Mouse (Mus musculus): ENCODE data around the gene Exoc7.
"Not testable (repeated sequence)": the region's sequence is repeated elsewhere in the genome, so short reads cannot be mapped to it uniquely, and the experiment has no call there.

Gene Exoc7

GRCm38 (mm10) chr11:116277184-116277583 lies 29.8 kb downstream of the Exoc7 start:
- not testable (repeated sequence) for DNase-seq (ENCODE audit: low spot score)

DNA sequence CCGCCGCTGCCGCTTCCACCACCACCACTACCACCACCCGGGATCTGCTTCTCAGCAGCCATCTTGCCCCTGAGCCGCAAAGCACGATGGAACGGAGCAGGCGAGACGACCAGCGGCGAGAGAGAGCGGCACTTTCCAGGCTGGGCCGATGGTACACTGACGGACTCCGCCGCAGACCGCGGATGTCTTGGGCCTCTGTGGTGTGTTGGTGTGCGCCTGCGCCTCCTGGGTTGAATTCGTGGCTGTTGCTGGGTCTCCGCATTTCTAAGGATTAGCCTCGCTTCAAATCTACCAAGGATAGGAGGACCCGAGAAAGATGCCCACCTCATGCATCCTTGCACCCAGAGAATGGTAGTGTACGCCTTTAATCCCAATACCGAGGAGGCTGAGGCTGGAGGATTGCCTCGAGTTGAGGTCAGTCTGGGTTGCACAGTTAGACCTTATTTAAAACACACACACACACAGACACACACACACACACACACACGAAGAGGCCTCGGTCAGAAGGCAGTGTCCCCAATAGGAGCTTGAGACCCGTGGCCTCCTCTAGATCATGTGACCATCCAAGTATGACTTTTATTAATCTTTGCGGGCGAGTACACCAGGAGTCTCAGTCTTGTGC lies 32.9 kb downstream of the Exoc7 start, which contains the start of gene Srp68:
Gene Srp68 (minus strand): TSS at position 173 of the 622 bp plus-strand sequence.
- peak; percentile 94 for DNase-seq (ENCODE audit: low spot score)

DNA sequence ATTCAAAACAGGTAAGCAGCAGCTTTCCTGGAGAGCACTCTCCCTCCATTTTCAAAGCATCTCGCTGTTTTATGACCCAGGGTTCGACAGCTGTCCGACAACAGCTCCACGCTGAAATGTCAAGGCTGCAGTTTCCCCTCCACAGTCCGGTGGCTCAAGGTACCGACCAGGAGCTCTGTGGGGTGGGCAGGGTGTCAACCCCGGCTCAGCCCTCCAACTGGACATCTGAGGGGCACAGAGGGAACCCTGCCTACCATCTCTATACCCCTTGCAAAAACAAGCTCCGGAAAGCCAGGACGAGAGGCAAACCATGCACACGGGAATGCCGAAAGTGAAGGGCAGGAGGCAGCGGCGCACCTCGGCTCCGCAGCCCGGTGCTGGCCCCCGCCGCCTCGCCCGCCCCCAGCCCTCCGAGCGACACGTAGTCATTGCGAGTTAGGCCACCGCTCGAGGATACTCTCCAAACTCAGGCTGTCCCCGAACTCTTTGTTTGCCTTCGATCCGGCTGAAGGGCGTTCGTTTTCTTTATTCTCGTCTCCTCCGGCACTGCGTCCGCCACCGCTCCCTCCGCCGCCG lies 33.5 kb downstream of the Exoc7 start:
- no peak for DNase-seq (ENCODE audit: low spot score)

- no peak for DNase-seq (ENCODE audit: low spot score)
These were observed 34.2 kb downstream of the Exoc7 start for GRCm38 (mm10) chr11:116272589-116273468.

DNA sequence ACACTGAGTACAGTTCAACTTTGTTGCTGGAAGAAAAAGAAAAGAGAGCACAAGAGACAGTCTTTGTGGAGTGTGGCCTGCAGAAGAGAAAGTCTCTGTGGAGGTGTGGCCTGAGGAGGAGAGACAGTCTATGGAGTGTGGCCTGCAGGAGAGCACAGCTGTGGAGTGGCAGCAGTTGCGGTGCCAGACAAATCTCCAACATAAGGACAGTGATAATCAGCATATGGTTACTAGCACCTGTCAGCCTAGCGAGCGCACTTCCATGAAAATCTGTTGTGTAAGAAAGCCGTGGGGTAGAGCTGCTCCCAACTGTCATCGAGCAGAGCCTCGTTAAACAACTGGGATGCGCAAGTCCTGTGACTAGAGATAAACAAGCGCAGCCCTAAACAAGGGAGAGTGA lies 37.5 kb downstream of the Exoc7 start:
- no peak for DNase-seq (ENCODE audit: low spot score)

DNA sequence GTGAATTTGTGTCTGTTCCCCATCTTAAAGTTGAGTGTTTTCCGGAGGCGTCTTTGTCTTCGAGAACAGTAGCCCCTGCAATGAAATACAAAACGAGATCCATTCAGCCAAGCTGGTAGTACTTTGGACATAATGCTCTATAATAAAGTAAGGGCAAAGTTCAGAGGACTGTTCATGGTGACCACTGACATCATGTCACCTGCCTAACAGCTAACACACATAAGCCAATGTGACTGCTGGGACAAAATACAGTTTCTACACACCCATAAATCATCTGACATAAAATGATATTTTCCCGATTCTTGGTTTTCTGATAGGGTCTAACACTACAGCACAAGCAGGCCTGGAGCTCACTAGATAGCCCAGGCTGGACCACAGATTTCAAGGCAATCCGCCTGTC lies 38.7 kb downstream of the Exoc7 start:
- DNase-seq (ENCODE audit: low spot score): no peak

- DNase-seq (ENCODE audit: low spot score): no peak
These were observed 39.4 kb downstream of the Exoc7 start for GRCm38 (mm10) chr11:116267637-116268036.

GRCm38 (mm10) chr11:116265850-116266249 lies 41.2 kb downstream of the Exoc7 start:
- DNase-seq (ENCODE audit: low spot score): no peak

- no peak for DNase-seq (ENCODE audit: low spot score)
These were observed 41.7 kb downstream of the Exoc7 start for GRCm38 (mm10) chr11:116265352-116265751.

- DNase-seq (ENCODE audit: low spot score): no peak
These were observed 46.8 kb downstream of the Exoc7 start for GRCm38 (mm10) chr11:116260259-116260658.

- DNase-seq (ENCODE audit: low spot score): no peak
These were observed 47.6 kb downstream of the Exoc7 start for GRCm38 (mm10) chr11:116259461-116259860.

- DNase-seq (ENCODE audit: low spot score): no peak
These were observed 50.9 kb downstream of the Exoc7 start for GRCm38 (mm10) chr11:116255982-116256675.

- DNase-seq (ENCODE audit: low spot score): no peak
These were observed 51.7 kb downstream of the Exoc7 start for GRCm38 (mm10) chr11:116255090-116255981.

- no peak for DNase-seq (ENCODE audit: low spot score)
These were observed 52.4 kb downstream of the Exoc7 start for GRCm38 (mm10) chr11:116254627-116255026.

GRCm38 (mm10) chr11:116253076-116253600 lies 53.9 kb downstream of the Exoc7 start:
- no peak for DNase-seq (ENCODE audit: low spot score)

DNA sequence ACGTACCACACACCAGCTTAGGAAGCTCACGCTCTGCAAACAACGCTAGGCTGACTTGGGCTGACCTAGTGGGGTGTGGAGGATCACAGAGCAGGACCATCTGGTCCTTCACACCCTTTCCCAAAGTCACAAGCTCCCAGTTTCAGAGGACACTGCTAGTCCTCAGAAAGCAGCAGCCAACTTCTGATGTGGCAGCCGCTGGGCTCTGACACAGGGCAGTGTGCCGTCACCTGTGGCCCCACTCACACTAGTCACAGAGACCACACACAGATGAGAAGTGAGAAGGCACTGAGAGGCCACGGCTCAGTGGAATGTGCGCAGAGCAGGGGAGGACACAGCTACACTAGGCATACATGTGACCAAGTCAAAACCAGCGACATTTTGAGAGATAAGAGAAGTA lies 56.1 kb downstream of the Exoc7 start:
- no peak for DNase-seq (ENCODE audit: low spot score)

DNA sequence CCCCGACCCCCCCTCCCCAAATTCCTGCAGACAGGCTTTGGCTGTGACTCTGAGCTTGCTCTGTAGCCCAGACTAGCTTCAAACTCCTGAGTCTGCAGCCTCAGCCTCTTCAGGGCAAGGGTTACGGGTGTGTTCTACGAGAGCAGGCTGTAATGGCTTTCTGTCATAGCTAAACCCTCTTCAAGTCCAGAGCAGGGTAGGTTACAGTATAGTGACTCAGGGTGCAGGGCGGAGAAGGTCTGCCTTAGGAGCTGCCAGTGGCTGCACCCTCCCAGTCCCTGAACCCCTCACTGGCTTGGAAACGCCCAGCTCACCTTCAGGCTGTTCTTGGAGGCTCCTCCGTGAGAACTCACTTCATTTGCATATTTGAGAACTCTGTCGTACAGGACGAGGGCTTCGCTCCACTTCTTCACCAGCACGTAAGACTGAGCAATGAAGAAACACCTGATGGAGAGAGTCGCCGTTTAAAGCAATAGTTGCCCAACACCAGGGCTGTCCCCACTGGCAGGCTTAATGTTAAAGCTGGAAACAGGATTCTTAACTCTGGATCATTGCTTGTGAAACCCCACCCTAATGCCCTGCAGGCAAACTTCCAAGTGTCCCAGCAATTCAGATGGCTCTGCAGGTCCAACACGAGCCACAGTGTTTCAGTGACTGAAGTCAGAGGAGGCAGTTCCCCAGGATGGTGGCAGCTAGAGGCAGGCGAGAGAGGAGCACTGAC lies 59.4 kb downstream of the Exoc7 start:
- DNase-seq (ENCODE audit: low spot score): no peak

DNA sequence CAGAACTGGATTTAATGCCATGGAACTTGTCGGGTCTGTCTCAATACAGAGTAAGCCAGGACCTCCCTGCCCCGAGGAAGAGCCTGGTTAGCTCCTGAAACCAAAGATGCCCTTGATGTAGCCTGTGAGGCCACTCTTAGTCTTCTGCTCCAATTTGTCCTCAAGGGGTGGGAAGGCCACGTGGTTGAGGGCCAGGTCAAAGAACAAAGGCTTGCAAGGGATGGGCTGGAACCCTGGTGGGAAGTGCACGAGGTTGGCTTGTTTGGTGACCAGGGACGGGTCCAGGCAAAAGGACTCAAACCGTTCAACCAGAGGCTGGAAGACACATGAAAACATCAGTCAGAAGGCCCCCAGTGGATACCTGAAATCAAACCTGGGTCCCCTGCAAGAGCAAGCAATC lies 61.4 kb downstream of the Exoc7 start:
- no peak for DNase-seq (ENCODE audit: low spot score)

GRCm38 (mm10) chr11:116244580-116244979 lies 62.5 kb downstream of the Exoc7 start:
- no peak for DNase-seq (ENCODE audit: low spot score)

DNA sequence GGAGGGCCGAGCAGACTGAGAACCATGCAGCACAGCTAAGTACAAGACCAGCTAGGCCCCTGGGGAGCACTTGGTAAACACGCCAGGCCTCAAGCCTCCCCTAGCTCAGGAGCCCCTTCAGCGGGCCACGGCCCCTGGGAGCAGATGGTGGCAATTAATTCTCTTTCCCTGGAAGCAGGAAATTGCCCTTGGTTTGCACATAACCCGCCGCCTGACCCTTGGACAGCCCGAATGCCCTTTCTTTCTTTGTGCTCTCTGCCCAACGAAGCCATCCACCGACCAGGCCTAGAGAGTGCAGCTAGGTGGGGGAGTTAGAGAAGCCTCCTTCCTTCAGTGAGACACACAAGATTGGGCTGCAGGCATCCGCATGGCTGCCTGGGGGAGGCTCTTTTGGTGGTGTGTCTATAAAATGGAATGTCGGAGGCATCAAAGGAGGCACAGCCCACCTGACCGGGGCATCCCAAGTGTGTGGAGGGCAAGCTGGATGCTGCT lies 65.2 kb downstream of the Exoc7 start:
- DNase-seq (ENCODE audit: low spot score): no peak

All from testis, postnatal 10 days (tissue).